Mouse (Mus musculus): ENCODE results near the gene Olfr311. TPM values are rescaled to one million over a fixed set of nuclear protein-coding genes. Genes with fewer than 3 reads are reported as not detected.
"Not testable (repeated sequence)": the region's sequence is repeated elsewhere in the genome, so short reads cannot be mapped to it uniquely, and the experiment has no call there.

Olfr311 gene
- polyA plus RNA-seq, 1 experiment from 2014 or later = not detected

DNA sequence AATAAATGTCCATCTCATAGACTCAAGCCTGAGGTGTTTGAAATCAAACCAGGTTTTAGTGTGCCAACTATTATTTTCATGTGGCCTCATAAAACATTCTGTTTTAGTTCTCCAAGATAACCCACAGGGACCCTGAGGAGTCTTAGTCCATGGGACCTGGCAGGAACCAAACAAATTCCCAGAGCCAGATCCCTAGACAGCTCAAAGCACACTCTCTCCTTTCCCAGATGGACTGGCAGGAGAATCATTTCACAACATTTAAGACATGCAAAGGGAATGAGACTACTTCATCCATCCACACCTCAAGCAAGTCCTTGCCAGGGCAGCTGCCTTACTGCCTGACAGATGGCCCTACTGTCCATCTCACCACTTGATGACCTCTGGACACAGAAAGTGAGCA, 10.1 kb upstream of the Olfr311 start, which contains the start of gene Olfr312:
Gene Olfr312, plus strand, starts transcription at position 301 of the 400 bp plus-strand sequence.
- not testable (repeated sequence) for H3K36me3 ChIP-seq (replicated peaks); H3K4me1 ChIP-seq; H3K9me3 ChIP-seq; H3K27me3 ChIP-seq (replicated peaks; ENCODE audit: low read depth, poor library complexity, severe bottlenecking); DNase-seq (ENCODE audit: low spot score); H3K4me3 ChIP-seq; H3K27ac ChIP-seq (replicated peaks)

DNA sequence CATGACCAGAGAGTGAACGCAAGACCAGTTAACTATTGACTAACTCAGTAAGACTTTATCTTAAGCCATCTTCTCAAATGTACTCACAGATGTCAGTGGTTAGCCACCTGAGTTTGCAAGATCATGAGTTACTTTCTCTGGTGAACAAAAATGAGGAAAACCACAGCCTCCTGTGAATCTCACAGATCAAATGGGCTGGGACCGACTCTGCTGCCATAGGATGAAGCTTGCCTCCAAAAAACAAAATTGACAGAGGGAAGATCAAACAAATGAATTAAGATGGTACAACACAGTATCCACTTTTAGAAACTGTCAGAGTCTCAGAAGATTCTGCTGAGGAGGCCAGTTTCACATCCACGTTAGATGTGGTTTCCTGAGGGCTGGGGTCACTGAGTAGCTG, 9.3 kb upstream of the Olfr311 start:
- DNase-seq (ENCODE audit: low spot score) = no peak
- Histone ChIP-seq H3K27ac (replicated peaks) (no peak overlapping the region), H3K27me3 (replicated peaks; ENCODE audit: low read depth, poor library complexity, severe bottlenecking) (no peaks in the 10 kb centered on the region), H3K36me3 (replicated peaks) (no peaks in the 10 kb centered on the region), H3K4me3 (no peak overlapping the region), H3K9me3 (no peaks in the 10 kb centered on the region), H3K4me1 (no peaks in the 10 kb centered on the region)
- 83% methylated on average over 3 of the region's 3 CpGs for WGBS

DNA sequence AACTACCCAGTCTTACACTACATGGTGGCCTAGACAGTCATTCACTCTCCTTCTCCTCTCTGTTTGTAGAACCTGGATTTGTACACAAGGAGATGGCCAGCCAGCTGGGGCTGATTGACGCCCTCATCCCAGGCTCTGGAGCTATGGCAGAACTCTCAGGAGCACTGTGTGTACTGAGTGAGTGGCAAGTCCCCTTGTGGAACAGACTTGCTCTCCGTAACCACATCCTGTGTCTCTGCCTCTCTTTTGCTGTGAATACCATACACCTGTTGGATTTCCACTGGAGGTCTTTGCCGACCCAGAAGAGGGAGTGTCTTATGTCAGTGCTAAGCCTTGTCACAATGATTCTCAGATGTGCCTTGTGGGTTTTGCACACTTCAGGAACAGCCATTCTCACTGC, 6.5 kb upstream of the Olfr311 start:
- H3K9me3 ChIP-seq; H3K4me3 ChIP-seq; H3K27me3 ChIP-seq (replicated peaks; ENCODE audit: low read depth, poor library complexity, severe bottlenecking); H3K27ac ChIP-seq (replicated peaks); H3K4me1 ChIP-seq; H3K36me3 ChIP-seq (replicated peaks); DNase-seq (ENCODE audit: low spot score): not testable (repeated sequence)
- 79% methylated on average over 3 of the region's 3 CpGs for WGBS

DNA sequence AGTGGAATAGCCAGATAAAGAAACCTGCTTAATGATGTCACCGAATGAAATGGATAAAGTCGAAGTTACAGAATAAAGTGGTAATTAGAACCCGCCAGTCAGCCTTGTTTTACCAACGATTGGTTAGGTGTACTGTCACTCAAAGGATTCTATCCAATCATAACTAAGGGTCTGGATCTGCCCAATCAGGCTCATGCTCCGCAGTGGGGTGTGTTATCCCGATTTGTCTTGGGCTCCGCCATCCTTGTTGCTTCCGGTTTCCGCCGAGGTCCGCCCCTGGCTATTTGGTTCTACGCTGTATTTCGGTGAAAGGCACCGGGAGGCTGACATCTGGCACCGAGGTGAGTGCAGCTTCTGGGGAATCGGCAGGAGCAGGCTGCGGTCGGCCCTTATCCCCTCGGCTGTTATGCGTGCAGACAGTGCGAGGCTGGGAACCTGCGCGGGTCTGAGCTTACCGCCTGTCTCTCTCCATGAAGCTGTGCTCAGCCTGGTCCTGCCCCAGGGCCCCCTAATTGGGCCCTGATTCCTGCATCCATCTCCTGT, 7.9 kb downstream of the Olfr311 start, which contains the start of gene Gm12258:
Gene Gm12258, plus strand, starts transcription at position 240 of the 543 bp plus-strand sequence.
- H3K9me3 ChIP-seq = no peaks in the 10 kb centered on the region
- DNase-seq (ENCODE audit: low spot score) = peak; percentile 89
- H3K4me1 ChIP-seq = peaks cover 9% of the 10 kb centered on the region
- H3K27me3 ChIP-seq (replicated peaks; ENCODE audit: low read depth, poor library complexity, severe bottlenecking) = no peaks in the 10 kb centered on the region
- under 1% methylated on average over 24 of the region's 24 CpGs for WGBS
- peak within 1 kb of the TSS; percentile 84 for H3K27ac ChIP-seq (replicated peaks)
- peaks cover 33% of the 10 kb centered on the region for H3K36me3 ChIP-seq (replicated peaks)
- H3K4me3 ChIP-seq = peak within 1 kb of the TSS; percentile 79

DNA sequence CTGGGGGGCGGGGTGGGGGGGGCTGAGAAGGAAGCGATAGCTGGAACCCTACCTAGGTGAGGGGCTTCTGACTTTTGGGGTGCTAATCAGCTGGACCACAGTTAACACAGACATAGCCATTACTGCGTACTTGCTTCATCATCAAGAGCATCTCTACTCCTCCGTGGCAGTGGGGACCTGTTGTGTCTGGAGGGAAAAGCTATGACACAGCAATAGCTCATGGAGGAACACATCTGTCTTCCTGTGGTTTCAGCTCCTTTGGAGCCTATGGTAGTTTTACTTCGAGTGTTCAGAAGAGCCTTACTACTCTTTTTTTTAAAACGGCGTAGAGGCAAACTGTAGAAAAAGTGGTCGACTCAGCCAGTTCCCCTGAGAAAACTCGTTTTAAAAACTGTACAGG, 8.6 kb downstream of the Olfr311 start:
- WGBS = 52% methylated on average over 9 of the region's 9 CpGs
- Histone ChIP-seq H3K4me3 (peak overlapping the region; percentile 79), H3K9me3 (no peaks in the 10 kb centered on the region), H3K4me1 (peaks cover 9% of the 10 kb centered on the region), H3K27ac (replicated peaks) (peak overlapping the region; percentile 84), H3K36me3 (replicated peaks) (peaks cover 39% of the 10 kb centered on the region), H3K27me3 (replicated peaks; ENCODE audit: low read depth, poor library complexity, severe bottlenecking) (no peaks in the 10 kb centered on the region)
- DNase-seq (ENCODE audit: low spot score) = no peak

DNA sequence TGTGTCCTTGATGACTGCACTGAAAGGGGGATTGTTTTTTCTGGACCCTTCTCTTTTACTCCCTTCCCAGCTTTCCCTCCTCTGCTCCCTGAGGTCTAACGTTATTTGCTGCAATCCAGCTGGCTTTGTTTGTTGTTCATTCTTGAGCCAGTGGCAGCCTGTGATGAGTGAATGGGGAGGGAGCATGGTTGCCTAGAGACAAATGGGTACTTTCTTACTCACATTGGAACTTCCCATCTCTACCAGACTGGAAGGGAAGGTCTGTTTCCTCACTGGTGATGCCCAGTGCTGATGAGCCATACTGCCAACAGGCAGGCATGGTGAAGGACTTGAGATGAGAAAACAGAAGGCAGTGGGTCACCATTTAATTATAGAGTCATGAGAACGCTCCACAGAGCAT, 10.7 kb downstream of the Olfr311 start:
- no peaks in the 10 kb centered on the region for H3K27me3 ChIP-seq (replicated peaks; ENCODE audit: low read depth, poor library complexity, severe bottlenecking)
- 75% methylated on average over 2 of the region's 2 CpGs for WGBS
- peaks cover 9% of the 10 kb centered on the region for H3K4me1 ChIP-seq
- DNase-seq (ENCODE audit: low spot score) = no peak
- no peak overlapping the region for H3K27ac ChIP-seq (replicated peaks)
- no peaks in the 10 kb centered on the region for H3K9me3 ChIP-seq
- peaks cover 47% of the 10 kb centered on the region for H3K36me3 ChIP-seq (replicated peaks)
- H3K4me3 ChIP-seq = no peak overlapping the region

DNA sequence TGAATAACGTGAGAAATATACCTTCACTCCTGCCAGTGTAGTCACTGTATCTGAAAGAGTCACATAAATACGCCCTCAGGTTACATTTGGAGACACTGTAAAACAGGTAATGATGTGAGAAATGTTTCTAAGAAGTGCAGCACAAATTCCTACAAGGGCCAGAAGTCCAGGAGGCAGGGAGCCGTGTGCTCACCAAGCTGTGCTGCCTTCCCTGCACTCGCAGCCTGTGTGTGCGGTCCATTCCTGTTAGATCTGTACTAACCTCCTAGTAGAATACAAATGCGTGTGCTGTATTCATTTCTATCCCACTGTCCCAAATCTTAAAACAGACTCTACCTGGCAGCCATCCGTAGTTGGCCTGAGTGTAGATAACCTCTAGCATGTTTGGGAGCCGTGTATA, 21.7 kb downstream of the Olfr311 start:
- Histone ChIP-seq H3K27ac (replicated peaks) (no peak overlapping the region), H3K27me3 (replicated peaks; ENCODE audit: low read depth, poor library complexity, severe bottlenecking) (no peaks in the 10 kb centered on the region), H3K4me1 (no peaks in the 10 kb centered on the region), H3K9me3 (peaks cover 25% of the 10 kb centered on the region), H3K36me3 (replicated peaks) (peaks cover 54% of the 10 kb centered on the region), H3K4me3 (no peak overlapping the region)
- WGBS = 94% methylated on average over 8 of the region's 8 CpGs
- DNase-seq (ENCODE audit: low spot score) = no peak

DNA sequence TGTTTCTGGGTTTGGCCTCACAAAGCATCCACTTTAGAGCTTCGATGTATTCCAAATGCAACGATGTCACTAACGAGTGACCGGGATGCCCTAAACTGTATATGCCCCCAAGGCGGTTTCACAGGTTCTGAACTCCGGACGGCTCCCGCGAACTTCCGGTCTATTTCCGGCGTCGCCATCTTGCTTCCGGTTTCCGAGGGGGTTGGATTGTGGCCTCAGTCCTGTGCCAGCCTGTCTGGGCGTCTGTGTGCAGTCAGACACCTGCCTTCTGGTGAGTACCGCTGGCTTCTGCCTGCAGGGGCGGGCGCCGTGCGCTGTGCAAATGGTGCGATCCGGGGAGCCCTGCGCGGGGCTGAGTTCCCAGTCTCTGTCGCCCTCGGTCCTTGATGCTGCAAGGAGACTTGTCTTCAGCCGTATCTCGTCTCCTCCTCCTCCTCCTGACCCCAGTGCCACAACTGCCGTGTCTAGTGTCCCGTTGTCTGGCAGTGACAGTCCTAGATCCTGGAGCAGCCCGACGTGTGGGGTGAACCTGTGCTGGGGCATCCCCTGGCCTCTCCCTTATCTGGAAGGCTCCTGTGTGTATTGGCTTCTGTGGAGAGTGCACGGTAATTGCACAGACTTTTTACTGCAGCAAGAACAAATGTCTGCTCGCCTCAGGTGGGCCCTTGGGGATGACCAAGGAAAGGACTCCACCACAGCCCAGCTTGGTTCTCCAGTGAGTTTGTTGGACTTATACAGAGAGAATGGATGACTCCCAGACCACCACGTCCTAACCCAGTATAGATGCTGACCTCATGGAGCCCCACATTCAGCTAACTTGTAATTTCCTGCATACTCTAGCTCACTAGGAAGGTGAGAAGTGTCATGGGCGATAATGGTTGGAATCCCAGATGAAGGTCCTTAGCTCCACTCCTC, 28.2 kb downstream of the Olfr311 start, which contains the start of gene 2810021J22Rik:
Gene 2810021J22Rik, plus strand, starts transcription at position 178 of the 915 bp plus-strand sequence.
- DNase-seq (ENCODE audit: low spot score) = peak; percentile 88
- peak within 1 kb of the TSS; percentile 72 for H3K4me3 ChIP-seq
- H3K36me3 ChIP-seq (replicated peaks) = peaks cover 32% of the 10 kb centered on the region
- 5% methylated on average over 37 of the region's 37 CpGs for whole genome bisulfite sequencing
- peaks cover 13% of the 10 kb centered on the region for H3K4me1 ChIP-seq
- peak within 1 kb of the TSS; percentile 87 for H3K27ac ChIP-seq (replicated peaks)
- H3K9me3 ChIP-seq = no peaks in the 10 kb centered on the region
- no peaks in the 10 kb centered on the region for H3K27me3 ChIP-seq (replicated peaks; ENCODE audit: low read depth, poor library complexity, severe bottlenecking)

DNA sequence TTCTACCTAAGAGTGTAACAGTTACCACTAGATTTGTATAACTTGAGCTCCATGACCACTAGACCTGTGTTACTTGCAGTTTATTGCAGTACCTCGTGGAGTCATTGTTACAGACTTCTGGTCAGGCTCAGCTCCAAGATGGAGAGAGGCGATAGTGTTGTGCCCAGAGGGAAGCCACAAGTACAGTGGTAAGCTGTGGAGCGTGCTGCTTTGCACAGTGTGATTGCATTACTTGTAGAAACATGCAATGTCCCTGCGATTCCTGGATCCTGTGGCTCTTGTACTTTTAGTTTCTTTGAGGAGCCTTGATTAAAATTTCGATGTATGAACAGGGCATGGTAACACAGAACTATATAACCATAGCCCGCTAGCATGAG, 28.9 kb downstream of the Olfr311 start:
- Histone ChIP-seq H3K4me1 (peaks cover 13% of the 10 kb centered on the region), H3K27me3 (replicated peaks; ENCODE audit: low read depth, poor library complexity, severe bottlenecking) (no peaks in the 10 kb centered on the region), H3K27ac (replicated peaks) (peak overlapping the region; percentile 87; the same call in 1 of the 2 replicates), H3K4me3 (peak overlapping the region; percentile 72), H3K36me3 (replicated peaks) (peaks cover 32% of the 10 kb centered on the region), H3K9me3 (no peaks in the 10 kb centered on the region)
- no peak for DNase-seq (ENCODE audit: low spot score)
- 90% methylated on average over 6 of the region's 6 CpGs for WGBS

DNA sequence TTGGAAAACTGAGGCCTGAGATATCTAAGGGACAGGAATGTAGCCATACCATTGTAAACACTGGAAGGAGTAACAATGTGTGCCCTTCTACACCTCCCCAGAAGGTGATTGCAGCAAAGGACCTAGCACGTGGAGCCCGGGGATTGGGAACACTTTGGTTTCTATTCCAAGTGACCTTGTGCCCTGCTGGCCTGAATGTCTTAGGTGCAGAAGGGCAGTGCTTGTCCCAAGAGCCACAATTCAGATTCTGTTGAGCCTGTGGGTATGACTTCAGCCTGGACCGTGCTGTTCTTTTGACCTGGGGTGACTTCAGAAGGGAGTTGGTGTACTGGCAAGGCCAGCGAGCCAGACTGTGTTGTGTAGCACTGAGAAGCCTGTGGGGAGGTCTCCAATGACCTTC, 31.9 kb downstream of the Olfr311 start:
- Histone ChIP-seq H3K36me3 (replicated peaks) (peaks cover 32% of the 10 kb centered on the region), H3K9me3 (no peaks in the 10 kb centered on the region), H3K27ac (replicated peaks) (no peak overlapping the region), H3K4me1 (peaks cover 13% of the 10 kb centered on the region), H3K27me3 (replicated peaks; ENCODE audit: low read depth, poor library complexity, severe bottlenecking) (no peaks in the 10 kb centered on the region), H3K4me3 (no peak overlapping the region)
- no peak for DNase-seq (ENCODE audit: low spot score)
- WGBS = 91% methylated on average over 4 of the region's 4 CpGs

DNA sequence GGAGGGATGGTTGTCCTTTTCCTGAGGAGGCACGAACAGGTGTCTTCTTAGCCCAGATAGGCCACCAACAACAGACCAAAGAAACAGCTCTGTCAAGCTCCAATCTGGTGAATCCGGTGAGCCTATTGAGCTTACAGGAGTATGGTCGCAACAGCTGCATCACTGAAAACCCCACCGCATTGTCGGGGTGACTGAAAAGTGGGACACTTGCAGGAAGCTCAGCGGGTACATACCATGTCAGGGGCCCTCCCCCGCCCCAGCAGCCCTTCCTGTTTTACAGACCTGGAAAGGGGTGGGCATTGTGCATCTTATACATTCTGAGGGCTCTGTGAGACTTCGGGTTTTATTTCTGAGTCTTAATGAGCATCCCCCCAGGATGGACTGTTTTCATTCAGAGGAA, 44.7 kb downstream of the Olfr311 start:
- peaks cover 48% of the 10 kb centered on the region for H3K36me3 ChIP-seq (replicated peaks)
- 88% methylated on average over 8 of the region's 8 CpGs for WGBS

DNA sequence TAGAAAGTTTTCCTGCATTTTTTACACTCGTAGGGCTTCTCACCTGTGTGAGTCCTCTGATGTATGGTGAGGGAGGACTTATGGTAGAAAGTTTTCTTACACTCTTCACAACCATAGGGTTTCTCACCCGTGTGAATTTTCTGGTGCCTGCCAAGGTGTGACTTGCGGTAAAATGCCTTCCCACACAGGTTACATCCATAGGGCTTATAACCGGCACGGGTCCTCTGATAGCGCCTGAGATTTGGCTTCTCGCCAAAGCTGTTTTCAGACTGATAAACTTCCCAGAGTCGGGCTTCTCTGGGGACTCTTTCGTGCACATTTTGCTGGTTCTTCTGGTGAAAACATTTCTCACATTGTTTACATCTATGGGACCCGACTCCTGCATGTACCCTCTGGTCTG, 51.5 kb downstream of the Olfr311 start:
- H3K9me3 ChIP-seq = no peaks in the 10 kb centered on the region
- peaks cover 70% of the 10 kb centered on the region for H3K36me3 ChIP-seq (replicated peaks)
- WGBS = 96% methylated on average over 10 of the region's 10 CpGs
- H3K4me3 ChIP-seq = no peak overlapping the region
- no peak for DNase-seq (ENCODE audit: low spot score)
- no peak overlapping the region for H3K27ac ChIP-seq (replicated peaks)
- no peaks in the 10 kb centered on the region for H3K4me1 ChIP-seq
- no peaks in the 10 kb centered on the region for H3K27me3 ChIP-seq (replicated peaks; ENCODE audit: low read depth, poor library complexity, severe bottlenecking)

More for the DNA sequence above, 44.7 kb downstream of the Olfr311 start:
- DNase-seq (ENCODE audit: low spot score) = no peak
- Histone ChIP-seq H3K4me1 (no peaks in the 10 kb centered on the region), H3K9me3 (no peaks in the 10 kb centered on the region), H3K27ac (replicated peaks) (no peak overlapping the region), H3K4me3 (no peak overlapping the region), H3K27me3 (replicated peaks; ENCODE audit: low read depth, poor library complexity, severe bottlenecking) (no peaks in the 10 kb centered on the region)
